Mouse (Mus musculus) mammary gland, adult 2 months (tissue): Measurements from ENCODE around the gene Nox3. TPM values are rescaled to one million over a fixed set of nuclear protein-coding genes. Genes with fewer than 3 reads are reported as not detected.

ENCODE experiments used
- polyA plus RNA-seq: library from polyadenylated mRNA; depleted of rRNA; stranded (reverse); fragments of >200 nt; gene quantifications from 2 replicates; pipeline ENCODE4 v1.2.3, GENCODE M21; 2012; ENCODE audit warnings: low replicate concordance; rRNA removed

Gene Nox3
- polyA plus RNA-seq = not detected in 2 replicates

DNA sequence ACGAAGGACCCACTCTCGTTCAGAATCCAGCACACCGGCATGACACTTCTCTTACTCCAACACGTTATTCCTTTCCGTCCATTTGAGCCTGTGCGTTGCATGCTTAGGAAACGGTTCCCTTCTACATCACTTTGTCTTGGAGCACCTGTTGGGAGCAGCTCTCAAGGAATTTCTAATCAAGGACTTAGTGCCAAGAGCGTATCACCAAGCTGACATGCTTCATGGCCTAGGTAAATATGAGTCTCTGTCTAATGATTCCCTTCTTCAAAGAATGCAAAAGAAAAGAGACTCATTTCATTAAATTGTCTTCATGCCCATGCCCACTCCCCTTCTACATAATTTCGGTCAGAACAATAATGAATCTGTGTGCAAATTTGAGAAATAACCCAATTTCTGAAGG is at the start of gene Nox3:
Gene Nox3 (minus strand): TSS at position 101 of the 400 bp plus-strand sequence.

Other genes with a start within 250 kb of the Nox3 start
- 0.24 TPM in 1 of 2 replicates, not detected in the other for gene Cldn20, start 163.7 kb downstream of the Nox3 start, polyA plus RNA-seq
- 0.84 and 3.6 TPM in 2 replicates for gene Tfb1m, start 138.5 kb downstream of the Nox3 start, polyA plus RNA-seq